Mouse (Mus musculus) forebrain, embryonic 13.5 days (tissue): ENCODE data around the gene Klhl36. TPM values are rescaled to one million over a fixed set of nuclear protein-coding genes. Genes with fewer than 3 reads are reported as not detected.

Source experiments
- ATAC-seq: fragments of 200-750 bp; cut with Nextera tagmentation; 2 replicates; pipeline ENCODE4 v1.8.0; 2017
- H3K27ac ChIP-seq: fragments of 300-500 bp; sonication (generic); 2 replicates; pipeline ENCODE4 v1.5.1; 2015; ENCODE audit warnings: inconsistent platforms, mild to moderate bottlenecking, moderate library complexity
- H3K27me3 ChIP-seq: fragments of 300-500 bp; sonication (generic); 2 replicates; pipeline ENCODE4 v1.6.1; 2015; ENCODE audit warnings: mild to moderate bottlenecking, inconsistent platforms
- H3K36me3 ChIP-seq: fragments of 300-500 bp; sonication (generic); 2 replicates; pipeline ENCODE4 v1.6.1; 2015; ENCODE audit warnings: mild to moderate bottlenecking, inconsistent platforms; ENCODE audit not compliant: poor library complexity, severe bottlenecking
- H3K4me1 ChIP-seq: fragments of 300-500 bp; sonication (generic); 2 replicates; pipeline ENCODE4 v1.6.1; 2015; ENCODE audit warnings: inconsistent platforms
- H3K4me2 ChIP-seq: fragments of 300-500 bp; sonication (generic); 2 replicates; pipeline ENCODE4 v1.6.1; 2015; ENCODE audit warnings: inconsistent platforms, mild to moderate bottlenecking, moderate library complexity
- H3K4me3 ChIP-seq: fragments of 300-500 bp; sonication (generic); 2 replicates; pipeline ENCODE4 v1.5.1; 2015; ENCODE audit warnings: mild to moderate bottlenecking, inconsistent platforms
- H3K9ac ChIP-seq: fragments of 300-500 bp; sonication (generic); 2 replicates; pipeline ENCODE4 v1.6.1; 2015; ENCODE audit warnings: mild to moderate bottlenecking, inconsistent platforms
- H3K9me3 ChIP-seq: fragments of 300-500 bp; sonication (generic); replicated peaks from 2 replicates; pipeline ENCODE4 v1.6.1; 2016; ENCODE audit warnings: inconsistent platforms
- WGBS: fragments of 180-500 bp; shearing (Covaris S2); methylation state at CpG from one replicate; pipeline ENCODE4 v1.1.7; 2015; 5-methylcytosine and 5-hydroxymethylcytosine counted together
- polyA plus RNA-seq: library from polyadenylated mRNA; unstranded; fragments of >200 nt; fragmentation: Nextera tagmentation; extraction: Ambion mirVana; gene quantifications from 2 replicates; pipeline ENCODE4 v1.2.1, GENCODE M21; 2015

Gene Klhl36
- polyA plus RNA-seq, 1 experiment from 2014 or later: 10.8 TPM

DNA sequence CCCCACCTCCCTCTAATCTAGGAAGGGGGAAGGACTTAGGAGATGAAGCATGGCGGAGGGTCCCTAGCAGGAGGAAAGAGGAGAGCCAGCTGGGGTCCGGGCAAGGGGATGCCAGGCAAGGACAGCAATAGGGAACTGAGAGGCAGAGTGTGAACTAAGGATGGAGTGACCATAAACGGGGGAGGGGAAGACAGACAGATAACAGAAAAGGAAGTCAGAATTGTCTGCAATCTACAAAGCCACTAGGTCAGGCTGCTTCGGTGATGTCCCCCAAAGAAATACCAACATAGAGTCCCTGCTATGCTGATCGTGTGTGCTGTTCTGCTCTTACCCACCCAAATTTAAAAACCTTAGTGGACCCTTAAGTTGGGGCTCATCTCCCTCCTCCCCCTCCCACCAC, 35.1 kb upstream of the Klhl36 start:
- H3K9ac ChIP-seq: no peak overlapping the region
- no peak overlapping the region for H3K27ac ChIP-seq
- WGBS: 80% methylated on average over 5 of the region's 5 CpGs
- H3K4me1 ChIP-seq: peaks cover 63% of the 10 kb centered on the region
- no peak overlapping the region for H3K4me3 ChIP-seq
- no peak for ATAC-seq
- H3K4me2 ChIP-seq: no peak overlapping the region
- no peaks in the 10 kb centered on the region for H3K27me3 ChIP-seq
- peaks cover 7% of the 10 kb centered on the region for H3K36me3 ChIP-seq
- H3K9me3 ChIP-seq: no peaks in the 10 kb centered on the region

DNA sequence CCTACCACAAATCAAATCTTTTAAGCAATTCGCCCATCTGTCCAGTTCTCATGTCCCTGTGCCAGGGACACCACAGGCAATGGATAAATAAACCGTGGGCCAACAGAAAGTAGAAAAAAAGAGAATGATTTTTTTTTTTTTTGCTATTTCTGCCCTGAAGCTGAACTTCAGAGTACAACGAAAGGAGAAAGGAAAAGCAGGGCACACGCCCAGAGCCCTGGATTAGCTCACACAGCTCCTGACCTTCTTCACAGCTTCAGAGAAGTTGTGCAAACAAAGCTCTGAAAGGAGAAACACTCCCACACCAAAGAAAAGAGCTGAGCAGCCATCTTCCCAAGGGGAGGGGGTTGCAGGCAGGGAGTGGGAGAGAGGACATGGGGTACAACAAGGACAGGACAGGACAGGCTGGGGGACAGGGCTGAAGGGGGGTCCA, 34.3 kb upstream of the Klhl36 start:
- no peak overlapping the region for H3K4me2 ChIP-seq
- H3K36me3 ChIP-seq: no peaks in the 10 kb centered on the region
- H3K9me3 ChIP-seq: no peaks in the 10 kb centered on the region
- 0 out of 2 replicates have a peak overlapping the region, but pooled peaks have one; percentile 3 for H3K9ac ChIP-seq
- no peak overlapping the region for H3K27ac ChIP-seq
- no peak for ATAC-seq
- peaks cover 71% of the 10 kb centered on the region for H3K4me1 ChIP-seq
- H3K27me3 ChIP-seq: no peaks in the 10 kb centered on the region
- H3K4me3 ChIP-seq: no peak overlapping the region
- WGBS: 28% methylated on average over 4 of the region's 4 CpGs

DNA sequence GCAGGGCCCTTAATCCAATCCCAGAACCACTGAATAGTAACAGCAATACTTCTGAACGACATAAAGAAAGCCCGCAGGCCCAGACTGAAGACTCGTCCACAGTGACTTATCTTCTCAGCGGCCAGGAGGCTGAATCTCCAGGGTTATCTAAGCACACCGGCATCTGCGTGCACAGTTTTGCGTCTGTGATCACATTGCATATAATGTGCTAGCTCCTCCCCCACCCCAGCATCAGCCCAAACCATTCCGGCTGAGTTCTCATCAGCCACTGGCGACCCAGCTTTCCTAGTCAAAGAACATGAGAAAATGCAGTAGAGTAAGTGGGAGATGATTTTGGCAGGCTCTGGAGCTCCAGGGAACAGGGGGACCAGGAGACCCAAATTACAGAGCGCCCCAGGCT, 33.1 kb upstream of the Klhl36 start:
- H3K4me2 ChIP-seq: no peak overlapping the region
- no peaks in the 10 kb centered on the region for H3K9me3 ChIP-seq
- no peak for ATAC-seq
- WGBS: 75% methylated on average over 10 of the region's 10 CpGs
- peaks cover 5% of the 10 kb centered on the region; the same call in 1 of the 2 replicates for H3K36me3 ChIP-seq
- H3K27ac ChIP-seq: no peak overlapping the region
- H3K9ac ChIP-seq: no peak overlapping the region
- H3K4me1 ChIP-seq: peaks cover 78% of the 10 kb centered on the region
- H3K27me3 ChIP-seq: no peaks in the 10 kb centered on the region
- no peak overlapping the region for H3K4me3 ChIP-seq

DNA sequence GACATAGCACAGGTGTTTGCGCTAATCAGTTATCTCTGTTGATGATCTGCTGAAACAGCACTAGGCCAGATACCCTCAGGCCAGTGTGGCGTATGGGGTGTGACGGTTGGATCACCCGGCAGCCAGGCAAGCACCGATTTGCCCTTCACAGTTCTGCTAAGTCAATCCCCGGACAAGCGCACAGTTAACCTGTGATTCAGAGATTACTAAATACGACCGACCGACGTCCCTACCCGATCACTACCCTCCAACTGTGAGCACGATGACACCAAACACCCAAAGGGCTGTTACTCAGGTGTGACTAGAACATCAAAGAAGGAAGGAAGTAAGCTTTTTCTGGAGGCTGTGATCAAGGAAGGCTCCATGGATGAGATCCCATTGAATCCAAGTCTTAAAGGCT, 32.6 kb upstream of the Klhl36 start:
- Histone ChIP-seq H3K9me3 (no peaks in the 10 kb centered on the region), H3K4me2 (no peak overlapping the region), H3K27me3 (no peaks in the 10 kb centered on the region), H3K27ac (no peak overlapping the region), H3K4me1 (peaks cover 74% of the 10 kb centered on the region), H3K36me3 (peaks cover 6% of the 10 kb centered on the region; the same call in 1 of the 2 replicates), H3K9ac (no peak overlapping the region), H3K4me3 (no peak overlapping the region)
- 92% methylated on average over 13 of the region's 13 CpGs for WGBS
- no peak for ATAC-seq

DNA sequence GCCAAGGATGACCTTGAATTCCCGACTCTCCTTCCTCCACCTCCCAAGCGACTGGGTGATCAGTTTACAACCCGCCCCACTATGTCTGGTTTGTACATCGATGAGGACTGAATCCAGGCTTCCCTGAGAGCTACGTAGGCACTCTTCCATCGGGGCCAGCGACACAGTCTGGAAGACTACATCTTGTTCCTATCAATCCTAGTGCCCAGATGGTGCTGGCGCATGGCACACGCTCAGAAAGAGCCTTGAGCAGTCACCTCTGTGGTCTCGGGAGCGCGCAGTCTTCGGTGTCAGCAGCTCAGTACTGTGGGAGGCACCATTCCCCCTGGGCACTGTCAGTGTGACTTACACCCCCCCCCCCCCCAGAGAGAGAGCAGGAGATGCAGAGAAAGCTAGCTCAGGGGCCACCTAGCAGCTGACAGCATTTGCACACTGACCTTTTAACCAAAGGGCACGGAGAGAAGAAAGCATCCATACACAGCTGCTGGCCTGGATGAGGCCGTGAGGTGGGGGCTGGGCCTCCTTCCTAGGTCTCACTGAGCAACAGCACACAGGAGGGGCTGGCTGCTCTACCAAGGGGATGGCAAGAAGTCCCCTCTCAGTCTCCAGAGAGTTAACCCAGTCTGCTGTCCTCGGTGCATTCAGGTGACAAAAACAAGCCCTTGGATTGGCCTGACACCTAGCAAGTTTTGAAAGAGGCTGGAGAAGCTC, 32.0 kb upstream of the Klhl36 start:
- WGBS: 66% methylated on average over 16 of the region's 16 CpGs
- Histone ChIP-seq H3K4me3 (no peak overlapping the region), H3K36me3 (peaks cover 8% of the 10 kb centered on the region; the same call in 1 of the 2 replicates), H3K9ac (no peak overlapping the region; the same call in 1 of the 2 replicates), H3K9me3 (no peaks in the 10 kb centered on the region), H3K27ac (no peak overlapping the region), H3K4me1 (peaks cover 68% of the 10 kb centered on the region), H3K4me2 (no peak overlapping the region), H3K27me3 (no peaks in the 10 kb centered on the region)
- no peak for ATAC-seq

DNA sequence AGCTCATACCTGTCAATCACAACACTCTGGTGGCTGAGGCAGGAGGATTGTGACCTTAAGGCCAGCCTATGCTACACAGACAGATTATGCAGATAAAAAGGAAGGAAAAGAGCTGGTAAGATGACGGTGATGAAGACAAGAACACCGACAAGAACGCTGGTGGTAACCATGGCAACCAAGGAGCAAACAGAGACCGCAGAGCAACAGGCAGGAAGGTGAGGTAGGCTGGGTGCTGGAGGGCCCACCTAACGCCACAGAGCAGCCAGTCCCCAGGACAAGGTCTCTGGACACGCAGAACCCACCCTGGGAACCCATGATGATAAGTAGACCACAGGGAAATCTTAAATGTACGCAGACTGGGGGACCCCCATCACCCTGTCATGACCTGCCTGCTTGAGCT, 31.5 kb upstream of the Klhl36 start:
- Histone ChIP-seq H3K27ac (peak overlapping the region; percentile 19; the same call in 1 of the 2 replicates), H3K36me3 (peaks cover 10% of the 10 kb centered on the region; the same call in 1 of the 2 replicates), H3K9ac (no peak overlapping the region), H3K9me3 (no peaks in the 10 kb centered on the region), H3K4me2 (no peak overlapping the region), H3K27me3 (no peaks in the 10 kb centered on the region), H3K4me3 (no peak overlapping the region), H3K4me1 (peaks cover 72% of the 10 kb centered on the region)
- WGBS: 61% methylated on average over 7 of the region's 7 CpGs
- no peak for ATAC-seq

DNA sequence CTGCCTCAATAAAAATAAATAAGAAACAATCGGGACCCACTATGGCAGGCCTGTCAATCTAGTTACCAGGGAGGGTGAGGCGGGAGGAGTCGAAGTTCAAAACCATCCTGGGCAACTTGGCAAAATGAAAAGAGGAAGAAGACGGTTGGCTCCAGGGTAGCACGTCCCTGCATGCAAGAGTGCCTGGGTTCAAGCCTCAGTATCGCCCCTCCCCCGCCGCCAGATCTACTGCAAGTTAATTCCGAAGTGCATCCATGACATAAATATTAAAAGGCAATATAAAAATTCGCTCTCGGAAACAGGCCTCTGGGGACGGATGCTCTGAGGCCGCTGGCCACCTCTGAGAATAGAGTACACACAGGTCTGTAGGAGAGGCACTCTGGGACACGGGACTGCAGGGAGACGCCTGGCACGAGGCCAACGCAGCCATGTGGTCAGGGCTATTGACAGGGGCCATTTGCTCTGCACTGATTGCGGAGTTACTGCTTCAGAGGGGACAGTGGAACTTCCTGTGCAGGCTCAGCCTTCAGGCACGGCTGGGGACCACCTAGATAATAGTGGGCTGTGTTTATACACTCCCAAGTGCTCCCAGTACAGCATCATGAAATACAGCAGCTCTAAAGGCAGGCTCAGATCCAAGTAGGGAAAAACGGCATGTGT, 30.6 kb upstream of the Klhl36 start:
- peak; percentile 67 for ATAC-seq
- WGBS: 41% methylated on average over 20 of the region's 20 CpGs
- Histone ChIP-seq H3K4me2 (peak overlapping the region; percentile 44), H3K27me3 (no peaks in the 10 kb centered on the region), H3K4me1 (peaks cover 80% of the 10 kb centered on the region), H3K9me3 (no peaks in the 10 kb centered on the region), H3K27ac (peak overlapping the region; percentile 75), H3K36me3 (peaks cover 10% of the 10 kb centered on the region; the same call in 1 of the 2 replicates), H3K4me3 (0 out of 2 replicates have a peak overlapping the region, but pooled peaks have one; percentile 4), H3K9ac (peak overlapping the region; percentile 37; the same call in 1 of the 2 replicates)

DNA sequence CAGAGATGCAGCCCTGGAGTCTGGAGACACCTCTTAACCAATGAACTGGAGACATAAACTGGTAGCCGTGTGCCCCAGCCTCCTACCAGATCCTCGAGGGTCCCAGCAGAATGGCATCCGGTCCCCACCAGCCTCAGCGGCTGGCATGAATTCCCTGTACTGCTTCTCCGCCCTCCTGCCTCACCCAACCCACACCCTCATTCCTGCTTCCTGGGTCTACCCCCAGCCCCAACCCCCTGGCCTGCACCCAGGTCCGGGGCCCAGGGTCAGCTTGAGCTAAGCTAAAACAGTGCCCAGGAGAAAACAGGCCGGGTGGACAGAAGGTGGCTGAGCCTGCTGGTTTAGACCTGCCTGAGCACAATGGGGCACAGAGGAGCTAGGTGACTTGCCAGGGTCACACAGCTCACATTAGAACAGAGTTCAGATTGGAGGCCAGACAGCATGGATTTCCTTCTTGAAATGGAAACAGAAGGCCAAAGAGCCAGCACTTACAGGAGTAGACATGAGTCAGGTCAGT, 29.9 kb upstream of the Klhl36 start:
- H3K36me3 ChIP-seq: peaks cover 10% of the 10 kb centered on the region; the same call in 1 of the 2 replicates
- peak; percentile 22; the same call in 1 of the 2 replicates for ATAC-seq
- H3K9me3 ChIP-seq: no peaks in the 10 kb centered on the region
- H3K4me3 ChIP-seq: no peak overlapping the region
- H3K4me1 ChIP-seq: peaks cover 87% of the 10 kb centered on the region
- H3K4me2 ChIP-seq: peak overlapping the region; percentile 44
- peak overlapping the region; percentile 37; the same call in 1 of the 2 replicates for H3K9ac ChIP-seq
- 68% methylated on average over 7 of the region's 7 CpGs for WGBS
- H3K27me3 ChIP-seq: no peaks in the 10 kb centered on the region
- peak overlapping the region; percentile 75 for H3K27ac ChIP-seq

DNA sequence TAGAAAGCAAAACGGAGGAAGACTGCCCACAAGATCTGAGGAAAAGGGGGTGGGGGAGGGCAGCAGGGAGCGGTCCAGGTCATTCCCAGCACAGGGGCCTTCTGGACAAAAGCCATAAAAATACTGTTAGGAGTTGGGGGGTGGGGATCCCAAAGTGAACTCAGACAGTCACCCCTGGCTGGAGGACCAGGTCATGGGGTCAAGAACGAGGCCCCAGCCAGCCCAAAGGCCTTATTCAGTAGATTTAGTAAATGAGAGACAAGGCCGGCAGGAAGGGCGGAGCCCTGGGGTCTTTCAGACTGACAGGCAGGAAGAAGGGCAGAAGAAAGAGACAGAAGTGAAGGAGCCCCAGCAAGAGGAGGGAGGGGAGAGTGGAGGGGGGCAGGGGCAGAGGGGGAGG, 29.1 kb upstream of the Klhl36 start:
- Histone ChIP-seq H3K4me3 (no peak overlapping the region), H3K9me3 (no peaks in the 10 kb centered on the region), H3K4me2 (no peak overlapping the region; the same call in 1 of the 2 replicates), H3K27ac (peak overlapping the region; percentile 75; the same call in 1 of the 2 replicates), H3K9ac (peak overlapping the region; percentile 37), H3K27me3 (no peaks in the 10 kb centered on the region), H3K36me3 (peaks cover 10% of the 10 kb centered on the region; the same call in 1 of the 2 replicates), H3K4me1 (peaks cover 88% of the 10 kb centered on the region)
- 11% methylated on average over 5 of the region's 5 CpGs for WGBS
- ATAC-seq: no peak

DNA sequence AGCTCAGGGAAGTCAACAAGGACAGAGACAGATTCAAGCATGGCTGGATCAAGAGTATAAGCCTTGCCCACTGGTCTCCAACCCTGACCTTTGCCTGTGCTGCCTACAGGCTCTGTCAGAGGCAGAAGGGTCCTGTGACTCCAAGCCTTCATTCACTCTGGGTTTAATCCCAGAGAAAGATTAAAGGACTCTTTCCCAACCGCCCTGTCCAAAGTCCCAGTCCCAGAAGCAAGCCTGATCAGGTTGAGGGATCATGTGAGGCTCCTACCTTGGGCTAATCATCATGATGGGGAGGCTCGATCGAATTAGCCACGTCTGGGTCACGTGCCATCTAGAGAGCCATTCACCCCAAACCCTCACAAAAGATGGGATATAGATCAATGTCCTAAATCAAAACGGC, 27.4 kb upstream of the Klhl36 start:
- Histone ChIP-seq H3K4me3 (no peak overlapping the region), H3K9me3 (no peaks in the 10 kb centered on the region), H3K36me3 (peaks cover 10% of the 10 kb centered on the region; the same call in 1 of the 2 replicates), H3K27ac (no peak overlapping the region), H3K9ac (no peak overlapping the region), H3K4me1 (peaks cover 88% of the 10 kb centered on the region), H3K27me3 (no peaks in the 10 kb centered on the region), H3K4me2 (no peak overlapping the region)
- 87% methylated on average over 6 of the region's 6 CpGs for WGBS
- ATAC-seq: no peak

DNA sequence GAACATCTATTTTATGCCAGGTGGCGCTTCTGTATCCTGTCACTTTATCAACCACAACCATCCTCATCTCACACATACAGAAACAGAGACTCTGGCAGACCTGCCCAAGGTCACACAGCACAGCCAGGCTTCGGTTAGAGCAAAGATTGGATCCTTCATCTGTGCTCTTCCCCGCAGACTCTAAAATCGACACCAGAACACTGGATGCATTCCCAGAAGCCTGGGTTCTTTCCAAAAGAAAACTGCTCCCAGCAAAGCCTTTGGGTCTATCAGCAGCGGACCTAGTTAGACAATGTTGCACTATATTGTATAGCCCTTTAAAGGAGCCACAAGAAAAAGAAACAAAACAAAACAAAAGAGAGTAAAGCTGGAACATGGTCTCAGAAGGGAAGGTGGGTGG, 26.8 kb upstream of the Klhl36 start:
- Histone ChIP-seq H3K36me3 (peaks cover 10% of the 10 kb centered on the region; the same call in 1 of the 2 replicates), H3K4me3 (no peak overlapping the region), H3K4me2 (no peak overlapping the region), H3K4me1 (peaks cover 85% of the 10 kb centered on the region), H3K9me3 (no peaks in the 10 kb centered on the region), H3K27ac (no peak overlapping the region), H3K27me3 (no peaks in the 10 kb centered on the region), H3K9ac (no peak overlapping the region)
- WGBS: 88% methylated on average over 5 of the region's 5 CpGs
- ATAC-seq: no peak

DNA sequence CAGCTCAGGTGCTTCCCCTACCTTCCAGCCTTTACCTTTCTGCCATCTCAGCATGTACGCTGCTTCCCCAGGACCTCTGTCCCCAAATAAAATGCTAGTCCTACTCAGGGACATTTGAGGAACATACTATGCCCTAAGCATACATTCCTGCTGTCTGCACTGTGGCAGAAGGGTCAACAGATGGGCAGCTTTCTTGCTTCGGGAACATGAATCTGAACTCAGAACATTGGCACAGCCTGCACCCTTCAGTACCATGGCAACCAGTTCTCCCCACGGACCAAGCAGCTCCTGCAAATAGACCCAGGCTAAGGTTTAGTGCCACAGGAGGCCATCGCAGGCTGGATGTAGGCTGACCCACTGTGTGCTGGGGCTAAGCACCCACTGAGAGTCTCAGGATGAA, 25.2 kb upstream of the Klhl36 start:
- peaks cover 10% of the 10 kb centered on the region; the same call in 1 of the 2 replicates for H3K36me3 ChIP-seq
- H3K9me3 ChIP-seq: no peaks in the 10 kb centered on the region
- no peak for ATAC-seq
- H3K9ac ChIP-seq: 0 out of 2 replicates have a peak overlapping the region, but pooled peaks have one; percentile 30
- H3K27ac ChIP-seq: no peak overlapping the region
- H3K4me3 ChIP-seq: peak overlapping the region; percentile 6; the same call in 1 of the 2 replicates
- H3K4me2 ChIP-seq: peak overlapping the region; percentile 84
- H3K27me3 ChIP-seq: no peaks in the 10 kb centered on the region
- H3K4me1 ChIP-seq: peaks cover 77% of the 10 kb centered on the region
- 78% methylated on average over 4 of the region's 4 CpGs for WGBS
